In genomic region chr4:155774280-155774754, GRCm38 (mm10) we compare ENCODE assay signal across 7 mouse cellular contexts. TPM values are rescaled to one million over a fixed set of nuclear protein-coding genes. Genes with fewer than 3 reads are reported as not detected.
A peak's percentile ranks its signal among the peaks of the same experiment; 100 is the strongest.
DNase-seq lines count a peak whose midpoint lies in the region; ATAC-seq lines count a peak whose summit lies in the region.

TSS of gene Vwa1 (minus strand) at chr4:155774698.

- H3K4me2 ChIP-seq in intestine, embryonic 15.5 days (replicated peaks) = peak within 1 kb of the TSS; percentile 91
- H3K4me2 ChIP-seq in midbrain, embryonic 12.5 days (replicated peaks) = peak within 1 kb of the TSS; percentile 50

- intact Hi-C loops in left cerebral cortex, postnatal 4 days (cut with DNase I) = no loop called here

- H3K36me3 ChIP-seq in intestine, embryonic 15.5 days = no peaks in the 10 kb centered on the region
- H3K36me3 ChIP-seq in midbrain, embryonic 12.5 days = no peaks in the 10 kb centered on the region

- H3K9ac ChIP-seq in intestine, embryonic 15.5 days = peak within 1 kb of the TSS; percentile 50
- peak within 1 kb of the TSS; percentile 41; the same call in 1 of the 2 replicates for H3K9ac ChIP-seq in midbrain, embryonic 12.5 days (replicated peaks)

- peak within 1 kb of the TSS; percentile 46 for H3K4me3 ChIP-seq in intestine, embryonic 15.5 days (replicated peaks)
- H3K4me3 ChIP-seq in midbrain, embryonic 12.5 days = peak within 1 kb of the TSS; percentile 31

- H3K27me3 ChIP-seq in intestine, embryonic 15.5 days (replicated peaks) = no peaks in the 10 kb centered on the region
- peaks cover 56% of the 10 kb centered on the region for H3K27me3 ChIP-seq in midbrain, embryonic 12.5 days

- peak within 1 kb of the TSS; percentile 37 for H3K27ac ChIP-seq in intestine, embryonic 15.5 days
- peak within 1 kb of the TSS; percentile 17; the same call in 1 of the 2 replicates for H3K27ac ChIP-seq in midbrain, embryonic 12.5 days (replicated peaks)

- no peaks in the 10 kb centered on the region for H3K9me3 ChIP-seq in intestine, embryonic 15.5 days
- no peaks in the 10 kb centered on the region for H3K9me3 ChIP-seq in midbrain, embryonic 12.5 days

- DNase-seq in adrenal gland, postnatal 14 days = peak; percentile 94
- DNase-seq in embryo, embryonic 9.5 days (ENCODE audit: extremely low spot score) = peak; percentile 87
- DNase-seq in gastrocnemius, postnatal 4 days (ENCODE audit: low spot score in 2 of 2) = peak; percentile 78 to 90
- DNase-seq in left cerebral cortex, postnatal 4 days = peak; percentile 77
- DNase-seq in spleen, adult 18-20 months = peak; percentile 76 to 86

- peak; percentile 79 for ATAC-seq in intestine, embryonic 15.5 days
- ATAC-seq in midbrain, embryonic 12.5 days (ENCODE audit: low FRiP score, low read depth) = peak; percentile 45

- WGBS in intestine, embryonic 15.5 days = under 1% methylated on average over 35 of the region's 35 CpGs
- WGBS in midbrain, embryonic 12.5 days = 1% methylated on average over 35 of the region's 35 CpGs

- peaks cover 52% of the 10 kb centered on the region for H3K4me1 ChIP-seq in intestine, embryonic 15.5 days (replicated peaks)
- peaks cover 19% of the 10 kb centered on the region for H3K4me1 ChIP-seq in midbrain, embryonic 12.5 days

RNA-seq across cellular contexts. Expression of gene Vwa1, which starts in this region (rescaled TPM):
- 5.2 and 5.5 TPM in 2 replicates for total RNA-seq in adrenal gland, postnatal 14 days (2021)
- total RNA-seq in gastrocnemius, postnatal 4 days (2021) = 10 to 100 TPM; 23.4 to 26.4 TPM
- polyA plus RNA-seq in intestine, embryonic 15.5 days (2015; fragmentation: Nextera tagmentation; extraction: Ambion mirVana) = 16.7 TPM in 2 replicates
- 10 to 100 TPM; 15.6 to 16.4 TPM for total RNA-seq in left cerebral cortex, postnatal 4 days (2021)
- polyA plus RNA-seq in midbrain, embryonic 12.5 days (2016; fragmentation: Nextera tagmentation; extraction: Ambion mirVana) = 13.9 and 14.6 TPM in 2 replicates

Comparison
In these comparisons a context has a peak if more than half of its experiments do, and no peak if none do; other contexts are left out.
1. Peak in every context shown above with its lines: DNase-seq, ATAC-seq, H3K4me3 ChIP-seq and H3K27ac ChIP-seq.